Mouse (Mus musculus): ENCODE measurements around the gene Fam133b.
"Not testable (repeated sequence)": the region's sequence is repeated elsewhere in the genome, so short reads cannot be mapped to it uniquely, and the experiment has no call there.

Gene Fam133b

DNA sequence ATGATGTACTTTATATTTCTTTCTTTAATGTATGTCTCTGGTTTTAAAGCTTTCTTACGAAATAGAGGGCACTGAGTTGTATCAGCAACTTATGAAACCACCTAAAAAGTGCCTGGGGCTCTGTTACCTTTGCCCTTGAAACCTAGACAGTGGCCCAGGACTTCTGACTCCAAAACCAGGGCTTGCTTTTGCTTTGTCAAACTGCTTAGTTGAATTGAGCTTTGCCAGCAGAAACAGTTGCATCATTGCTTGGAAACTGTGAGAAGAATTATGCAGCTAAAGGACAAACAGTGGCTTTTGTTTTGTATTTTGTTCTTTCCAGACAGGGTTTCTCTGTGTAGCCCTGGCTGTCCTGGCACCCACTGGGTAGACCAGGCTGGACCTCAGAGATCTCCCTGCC is 56.7 kb downstream of the Fam133b start:
- no peak for DNase-seq

DNA sequence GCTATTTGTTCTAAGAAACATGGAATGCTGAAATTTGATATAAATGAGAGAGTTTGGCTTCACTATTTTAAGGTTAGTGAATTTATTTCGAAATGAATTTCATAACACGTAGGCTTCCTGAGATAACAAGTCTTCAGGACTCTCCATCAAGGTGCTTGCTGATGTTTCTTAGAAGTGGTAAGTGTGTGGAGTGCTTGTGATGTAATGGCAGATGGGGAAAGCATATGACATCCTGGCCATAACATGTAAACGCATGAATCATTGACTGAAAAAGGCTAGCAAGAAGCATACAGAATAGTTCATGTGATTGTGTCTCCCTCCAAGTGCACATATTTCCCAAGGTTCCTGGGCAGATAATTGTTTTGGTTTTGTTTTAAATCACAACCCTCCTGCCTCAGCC is 57.2 kb downstream of the Fam133b start:
- no peak for DNase-seq

DNA sequence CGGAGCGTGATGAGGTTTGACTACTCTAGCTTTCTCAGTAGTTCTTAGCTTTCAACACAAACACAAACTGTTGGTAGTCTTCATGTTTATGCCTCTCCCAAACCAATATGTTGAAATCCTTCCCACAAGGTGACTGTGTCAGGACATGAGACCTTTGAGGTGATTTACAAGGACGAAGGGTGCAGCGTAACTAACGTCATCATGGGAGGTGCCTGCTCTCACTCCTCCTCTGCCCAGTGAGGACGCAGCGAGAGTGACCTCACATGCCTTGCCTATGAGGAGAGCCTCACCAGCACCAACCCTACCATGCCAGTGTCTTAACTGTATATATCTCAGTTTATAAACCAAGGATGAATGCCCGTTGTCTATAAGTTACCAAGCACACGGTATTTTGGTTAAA is 63.5 kb downstream of the Fam133b start:
- DNase-seq = no peak

DNA sequence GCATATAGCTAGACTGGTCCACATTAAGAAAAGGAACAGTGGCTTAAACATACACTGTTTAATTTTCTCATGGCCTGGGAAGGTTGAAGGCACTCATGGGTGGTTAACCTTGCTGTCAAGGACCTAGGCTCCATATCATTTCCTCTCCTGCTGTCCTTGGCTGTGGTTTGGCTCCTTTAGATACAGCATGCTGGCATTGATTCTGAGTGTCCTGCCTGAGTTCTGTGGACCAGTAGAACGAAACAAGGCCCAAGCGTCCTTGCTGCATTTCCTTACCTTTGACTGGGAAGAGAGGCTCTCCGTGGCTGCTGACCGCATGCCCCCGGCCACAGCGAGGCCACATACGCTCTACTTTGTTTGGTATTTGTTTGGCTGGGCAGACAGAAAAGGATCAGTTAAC is 65.6 kb downstream of the Fam133b start:
- DNase-seq = no peak

DNA sequence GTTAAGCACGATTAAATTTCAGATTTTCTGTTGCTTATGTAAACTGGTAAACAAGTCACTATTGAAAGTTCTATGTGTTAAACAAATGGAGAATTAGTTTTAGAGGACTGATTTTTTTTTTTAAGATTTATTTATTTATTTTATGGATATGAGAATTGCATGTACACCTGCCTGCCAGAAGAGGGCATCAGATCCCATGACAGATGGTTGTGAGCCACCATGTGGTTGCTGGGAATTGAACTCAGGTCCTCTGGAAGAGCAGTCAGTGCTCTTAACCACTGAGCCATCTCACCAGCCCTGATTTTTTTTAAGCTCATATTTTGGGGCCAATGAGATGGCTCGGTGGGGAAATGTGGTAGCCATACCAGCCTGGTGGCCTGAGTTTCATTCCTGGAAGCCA is 68.2 kb downstream of the Fam133b start:
- not testable (repeated sequence) for DNase-seq

Measured in B cell, adult 2 months (primary cell).